Mouse (Mus musculus) gastrocnemius, postnatal 25 days (tissue): Measurements from ENCODE around the gene G6pc. TPM values are rescaled to one million over a fixed set of nuclear protein-coding genes. Genes with fewer than 3 reads are reported as not detected.

ENCODE experiments used
- microRNA-seq, 2 experiments: library from miRNA; unstranded; fragments of <30 nt; microRNA quantifications; one replicate each; pipeline ENCODE4 v1.2.0; 2021; ENCODE audit warnings: borderline replicate concordance in 2 of 2
- total RNA-seq, 2 experiments: library from RNA; stranded (reverse); gene quantifications; 1 replicate in 1 of 2; 2 replicates in 1 of 2; pipeline ENCODE4 v1.2.3; 2021

The G6pc gene
- total RNA-seq, 2 experiments from 2014 or later = not detected

Small RNAs within 50 kb of the gene (microRNA-seq; reads per million reads assigned to microRNA genes)
- 0 reads per million in 2 experiments for gene Gm25593
- gene Mir6929 = 1.5 to 2.6 reads per million in 2 experiments

Other genes starting within 250 kb of the G6pc start
- 10 to 100 TPM; 28.4 to 29.9 TPM for gene Retreg3, start 247.7 kb upstream of the G6pc start, total RNA-seq
- 10 to 100 TPM; 22.8 to 23.4 TPM for gene Tubg1, start 247.6 kb upstream of the G6pc start, total RNA-seq
- 1 to 10 TPM; 2.7 to 2.8 TPM for gene Tubg2, start 211.7 kb upstream of the G6pc start, total RNA-seq
- gene Cntnap1, start 197.0 kb upstream of the G6pc start, total RNA-seq = 1 to 10 TPM in 1 of 2 experiments, under 1 TPM in 1; 0.99 to 2.2 TPM
- gene Plekhh3, start 196.2 kb upstream of the G6pc start, total RNA-seq = 10 to 100 TPM; 18.4 to 24.0 TPM
- gene Ccr10, start 192.1 kb upstream of the G6pc start, total RNA-seq = not detected
- gene Ezh1, start 141.1 kb upstream of the G6pc start, total RNA-seq = 10 to 100 TPM; 17.8 to 18.9 TPM
- 10 to 100 TPM; 31.8 to 51.8 TPM for gene Ramp2, start 121.5 kb upstream of the G6pc start, total RNA-seq
- 10 to 100 TPM; 31.8 to 36.4 TPM for gene Vps25, start 113.9 kb upstream of the G6pc start, total RNA-seq
- gene Wnk4, start 107.0 kb upstream of the G6pc start, total RNA-seq = under 1 TPM in 1 of 2 experiments, not detected in 1; 0.48 TPM
- under 1 TPM; 0.21 to 0.28 TPM for gene Cntd1, start 88.5 kb upstream of the G6pc start, total RNA-seq
- gene Coa3, start 88.4 kb upstream of the G6pc start, total RNA-seq = 10 to 100 TPM; 67.4 to 68.7 TPM
- 10 to 100 TPM; 78.2 to 79.6 TPM for gene Becn1, start 65.3 kb upstream of the G6pc start, total RNA-seq
- gene Psme3, start 51.3 kb upstream of the G6pc start, total RNA-seq = 10 to 100 TPM; 66.3 to 67.8 TPM
- gene Aoc2, start 42.5 kb upstream of the G6pc start, total RNA-seq = 1 to 10 TPM; 1.3 to 1.6 TPM
- 10 to 100 TPM in 1 of 2 experiments, 1 to 10 TPM in 1; 5.6 to 22.7 TPM for gene Aoc3, start 37.0 kb upstream of the G6pc start, total RNA-seq
- 10 to 100 TPM; 16.0 to 17.1 TPM for gene Aarsd1, start 50.1 kb downstream of the G6pc start, total RNA-seq
- gene Gm27029, start 57.2 kb downstream of the G6pc start, total RNA-seq = 1 to 10 TPM; 5.8 to 7.1 TPM
- gene Rundc1, start 57.5 kb downstream of the G6pc start, total RNA-seq = 1 to 10 TPM; 6.6 to 7.3 TPM
- 100 to 1,000 TPM; 106 to 110 TPM for gene Ptges3l, start 57.8 kb downstream of the G6pc start, total RNA-seq
- gene Rpl27, start 74.7 kb downstream of the G6pc start, total RNA-seq = 10 to 100 TPM; 40.6 to 42.5 TPM
- 10 to 100 TPM in 1 of 2 experiments, 1 to 10 TPM in 1; 8.5 to 10.8 TPM for gene Ifi35, start 80.8 kb downstream of the G6pc start, total RNA-seq
- gene Rnd2, start 97.4 kb downstream of the G6pc start, total RNA-seq = 1 to 10 TPM; 2.9 to 3.6 TPM
- gene Vat1, start 98.7 kb downstream of the G6pc start, total RNA-seq = 10 to 100 TPM; 13.1 to 19.3 TPM
- under 1 TPM; 0.26 to 0.94 TPM for gene Brca1, start 184.4 kb downstream of the G6pc start, total RNA-seq
- gene Nbr1, start 184.6 kb downstream of the G6pc start, total RNA-seq = 10 to 100 TPM; 65.0 to 67.8 TPM
- 1 to 10 TPM; 1.1 to 2.5 TPM for gene Tmem106a, start 214.7 kb downstream of the G6pc start, total RNA-seq
- gene Gm11634, start 231.7 kb downstream of the G6pc start, total RNA-seq = not detected